Mouse (Mus musculus) forebrain, embryonic 11.5 days (tissue): Measurements from ENCODE around the gene Lsm4. TPM values are rescaled to one million over a fixed set of nuclear protein-coding genes. Genes with fewer than 3 reads are reported as not detected.

Experiments used
- ATAC-seq: fragments of 200-750 bp; cut with Nextera tagmentation; replicated peaks from 2 replicates; pipeline ENCODE4 v1.8.0; 2017; ENCODE audit warnings: moderate TSS enrichment; ENCODE audit not compliant: low FRiP score
- DNase-seq: peaks from one replicate; pipeline ENCODE4 v3.0.0-alpha.2; 2017; ENCODE audit warnings: low spot score
- H3K27ac ChIP-seq: fragments of 300-500 bp; sonication (generic); 2 replicates; pipeline ENCODE4 v1.5.1; 2014; ENCODE audit warnings: low read depth, low read length
- H3K27me3 ChIP-seq: fragments of 300-500 bp; sonication (generic); 2 replicates; pipeline ENCODE4 v1.6.1; 2014; ENCODE audit warnings: mild to moderate bottlenecking, low read length, mixed read lengths; ENCODE audit not compliant: control insufficient read depth, insufficient read depth
- H3K36me3 ChIP-seq: fragments of 300-500 bp; sonication (generic); 2 replicates; pipeline ENCODE4 v1.6.1; 2014; ENCODE audit warnings: mild to moderate bottlenecking, low read length, moderate library complexity, mixed read lengths; ENCODE audit not compliant: control insufficient read depth, insufficient read depth
- H3K4me1 ChIP-seq: fragments of 300-500 bp; sonication (generic); replicated peaks from 2 replicates; pipeline ENCODE4 v1.6.1; 2014; ENCODE audit warnings: low read length, mixed read lengths; ENCODE audit not compliant: control insufficient read depth, insufficient read depth
- H3K4me2 ChIP-seq: fragments of 300-500 bp; sonication (generic); 2 replicates; pipeline ENCODE4 v1.6.1; 2014; ENCODE audit warnings: low read depth, mild to moderate bottlenecking, low read length, moderate library complexity, mixed read lengths; ENCODE audit not compliant: severe bottlenecking
- H3K4me3 ChIP-seq: fragments of 300-500 bp; sonication (generic); 2 replicates; pipeline ENCODE4 v1.5.1; 2014; ENCODE audit warnings: low read depth, low read length
- H3K9ac ChIP-seq: fragments of 300-500 bp; sonication (generic); 2 replicates; pipeline ENCODE4 v1.6.1; 2014; ENCODE audit warnings: low read length
- H3K9me3 ChIP-seq: fragments of 300-500 bp; sonication (generic); 2 replicates; pipeline ENCODE4 v1.6.1; 2016; ENCODE audit warnings: low read length, mixed read lengths; ENCODE audit not compliant: control insufficient read depth
- WGBS: fragments of 180-500 bp; shearing (Covaris S2); extraction: QIAGEN DNeasy Blood & Tissue Kit; methylation state at CpG from one replicate; pipeline ENCODE4 v1.1.7; 2014; 5-methylcytosine and 5-hydroxymethylcytosine counted together
- polyA plus RNA-seq: library from polyadenylated mRNA; unstranded; fragments of >200 nt; fragmentation: Nextera tagmentation; extraction: Ambion mirVana; gene quantifications from 2 replicates; pipeline ENCODE4 v1.2.1, GENCODE M21; 2014

The Lsm4 gene
- polyA plus RNA-seq, 1 experiment from 2014 or later = 318 TPM

- H3K4me1 ChIP-seq = peaks cover 15% of the 10 kb centered on the region
- ATAC-seq (no peak), DNase-seq (no peak)
- H3K4me2 ChIP-seq = no peak overlapping the region
- H3K27me3 ChIP-seq = no peaks in the 10 kb centered on the region
- H3K9ac ChIP-seq = no peak overlapping the region
- H3K36me3 ChIP-seq = no peaks in the 10 kb centered on the region
- no peaks in the 10 kb centered on the region for H3K9me3 ChIP-seq
- 92% methylated on average over 2 of the region's 2 CpGs for WGBS
- no peak overlapping the region for H3K4me3 ChIP-seq
- no peak overlapping the region for H3K27ac ChIP-seq
These were observed 29.2 kb downstream of the Lsm4 start for GRCm38 (mm10) chr8:70701982-70702841.

- Histone ChIP-seq H3K27me3 (no peaks in the 10 kb centered on the region), H3K9me3 (no peaks in the 10 kb centered on the region), H3K36me3 (no peaks in the 10 kb centered on the region), H3K4me2 (no peak overlapping the region), H3K4me1 (peaks cover 9% of the 10 kb centered on the region), H3K4me3 (no peak overlapping the region), H3K9ac (no peak overlapping the region), H3K27ac (no peak overlapping the region)
- ATAC-seq = no peak
- 88% methylated on average over 3 of the region's 3 CpGs for WGBS
- DNase-seq = no peak
These were observed 29.8 kb downstream of the Lsm4 start for GRCm38 (mm10) chr8:70702842-70703182.

GRCm38 (mm10) chr8:70703287-70703686 lies 30.2 kb downstream of the Lsm4 start, which contains the start of gene Iqcn:
TSS of gene Iqcn (plus strand) at chr8:70703457.
- H3K4me3 ChIP-seq = no peak within 1 kb of the TSS
- no peak for ATAC-seq
- 93% methylated on average over 3 of the region's 3 CpGs for WGBS
- no peak within 1 kb of the TSS for H3K27ac ChIP-seq
- no peak for DNase-seq
- H3K9me3 ChIP-seq = no peaks in the 10 kb centered on the region
- H3K9ac ChIP-seq = no peak within 1 kb of the TSS
- no peak within 1 kb of the TSS for H3K4me2 ChIP-seq
- peaks cover 6% of the 10 kb centered on the region for H3K4me1 ChIP-seq
- no peaks in the 10 kb centered on the region for H3K27me3 ChIP-seq
- no peaks in the 10 kb centered on the region for H3K36me3 ChIP-seq

GRCm38 (mm10) chr8:70708281-70708680 lies 35.2 kb downstream of the Lsm4 start:
- Histone ChIP-seq H3K4me1 (no peaks in the 10 kb centered on the region), H3K27me3 (no peaks in the 10 kb centered on the region), H3K9ac (no peak overlapping the region), H3K9me3 (no peaks in the 10 kb centered on the region), H3K4me3 (no peak overlapping the region), H3K36me3 (no peaks in the 10 kb centered on the region), H3K27ac (no peak overlapping the region), H3K4me2 (no peak overlapping the region)
- ATAC-seq (no peak), DNase-seq (no peak)
- WGBS = 87% methylated on average over 14 of the region's 14 CpGs

GRCm38 (mm10) chr8:70709794-70710193 lies 36.7 kb downstream of the Lsm4 start:
- WGBS = 89% methylated on average over 9 of the region's 9 CpGs
- Histone ChIP-seq H3K27ac (no peak overlapping the region), H3K36me3 (no peaks in the 10 kb centered on the region), H3K4me3 (no peak overlapping the region), H3K4me1 (no peaks in the 10 kb centered on the region), H3K9me3 (no peaks in the 10 kb centered on the region), H3K27me3 (no peaks in the 10 kb centered on the region), H3K9ac (no peak overlapping the region), H3K4me2 (no peak overlapping the region)
- ATAC-seq (no peak), DNase-seq (no peak)

GRCm38 (mm10) chr8:70710296-70710695 lies 37.2 kb downstream of the Lsm4 start:
- H3K27me3 ChIP-seq = no peaks in the 10 kb centered on the region
- H3K9me3 ChIP-seq = no peaks in the 10 kb centered on the region
- no peak overlapping the region for H3K27ac ChIP-seq
- 96% methylated on average over 1 of the region's 1 CpGs for WGBS
- H3K4me1 ChIP-seq = no peaks in the 10 kb centered on the region
- DNase-seq = no peak
- H3K36me3 ChIP-seq = no peaks in the 10 kb centered on the region
- no peak overlapping the region for H3K9ac ChIP-seq
- no peak overlapping the region for H3K4me3 ChIP-seq
- ATAC-seq = no peak
- H3K4me2 ChIP-seq = no peak overlapping the region

- H3K4me3 ChIP-seq = no peak overlapping the region
- no peak for ATAC-seq
- H3K27ac ChIP-seq = no peak overlapping the region
- no peak for DNase-seq
- no peaks in the 10 kb centered on the region for H3K4me1 ChIP-seq
- no peak overlapping the region for H3K9ac ChIP-seq
- no peaks in the 10 kb centered on the region for H3K27me3 ChIP-seq
- 87% methylated on average over 11 of the region's 11 CpGs for whole genome bisulfite sequencing
- no peak overlapping the region for H3K4me2 ChIP-seq
- no peaks in the 10 kb centered on the region for H3K9me3 ChIP-seq
- no peaks in the 10 kb centered on the region for H3K36me3 ChIP-seq
These were observed 38.0 kb downstream of the Lsm4 start for GRCm38 (mm10) chr8:70711041-70711440.

GRCm38 (mm10) chr8:70713991-70714390 lies 40.9 kb downstream of the Lsm4 start:
- Histone ChIP-seq H3K4me1 (no peaks in the 10 kb centered on the region), H3K9me3 (no peaks in the 10 kb centered on the region), H3K9ac (no peak overlapping the region), H3K27ac (no peak overlapping the region), H3K4me3 (no peak overlapping the region), H3K27me3 (no peaks in the 10 kb centered on the region), H3K4me2 (no peak overlapping the region), H3K36me3 (no peaks in the 10 kb centered on the region)
- WGBS = 81% methylated on average over 7 of the region's 7 CpGs
- no peak for ATAC-seq
- no peak for DNase-seq

GRCm38 (mm10) chr8:70715086-70715485 lies 42.0 kb downstream of the Lsm4 start:
- Histone ChIP-seq H3K9ac (no peak overlapping the region), H3K4me3 (no peak overlapping the region), H3K36me3 (no peaks in the 10 kb centered on the region), H3K27me3 (no peaks in the 10 kb centered on the region), H3K4me1 (no peaks in the 10 kb centered on the region), H3K9me3 (no peaks in the 10 kb centered on the region), H3K27ac (no peak overlapping the region), H3K4me2 (no peak overlapping the region)
- no peak for ATAC-seq
- DNase-seq = no peak
- 60% methylated on average over 2 of the region's 2 CpGs for WGBS
